Mouse (Mus musculus) gastrocnemius, postnatal 14 days (tissue): ENCODE measurements around the gene Vasn. TPM values are rescaled to one million over a fixed set of nuclear protein-coding genes. Genes with fewer than 3 reads are reported as not detected.

Experiments
- DNase-seq: peaks from one replicate; pipeline ENCODE4 v3.0.0; 2021; ENCODE audit warnings: mixed read lengths
- intact Hi-C: fragments of 180-260 bp; cut with DNase I; formaldehyde crosslinking; loops from one replicate; pipeline ENCODE4 v1.15.1; 2025; ENCODE audit warnings: low total_unique reads
- total RNA-seq, 2 experiments: library from RNA; stranded (reverse); gene quantifications; 2 replicates each; pipeline ENCODE4 v1.2.3; 2021

The Vasn gene
- total RNA-seq, 2 experiments from 2014 or later, result 7.6 to 8.4 TPM

DNA sequence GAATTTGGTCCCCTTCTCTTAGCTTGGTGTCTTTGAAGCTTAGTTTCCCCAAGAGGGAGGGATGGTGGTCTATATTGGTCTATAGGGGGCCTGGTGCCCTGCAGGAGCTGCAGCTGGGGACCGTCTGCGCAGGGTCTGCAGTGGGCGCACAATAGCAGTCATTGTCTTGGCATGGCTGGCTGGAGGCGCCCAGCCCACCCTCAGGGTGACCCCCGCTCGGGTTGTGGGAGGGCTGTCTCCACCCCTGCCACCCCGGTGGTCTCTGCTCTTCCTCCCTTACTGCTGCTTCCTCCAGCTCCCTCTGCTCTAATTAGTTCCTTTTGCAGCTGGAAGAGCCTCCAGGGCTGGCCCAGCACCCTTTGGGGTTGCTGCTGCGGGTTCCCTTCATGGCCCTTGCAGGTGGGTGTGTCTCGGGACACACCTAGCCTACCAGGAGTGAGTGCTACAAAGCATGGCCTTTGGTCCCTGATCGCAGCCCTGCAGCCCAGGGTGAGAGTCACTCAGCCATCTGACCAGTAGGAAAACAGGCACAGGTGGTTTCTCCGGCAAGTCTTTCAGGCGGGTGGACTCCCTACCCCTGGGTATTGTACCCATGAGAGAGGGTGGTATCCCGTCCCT, 34.1 kb upstream of the Vasn start:
- DNase-seq, result no peak
- intact Hi-C loops, result loop anchor here (2.0 to 10.0 kb wide), 4 partner anchors 39 to 291 kb away; no protein-coding TSS in a partner anchor

DNA sequence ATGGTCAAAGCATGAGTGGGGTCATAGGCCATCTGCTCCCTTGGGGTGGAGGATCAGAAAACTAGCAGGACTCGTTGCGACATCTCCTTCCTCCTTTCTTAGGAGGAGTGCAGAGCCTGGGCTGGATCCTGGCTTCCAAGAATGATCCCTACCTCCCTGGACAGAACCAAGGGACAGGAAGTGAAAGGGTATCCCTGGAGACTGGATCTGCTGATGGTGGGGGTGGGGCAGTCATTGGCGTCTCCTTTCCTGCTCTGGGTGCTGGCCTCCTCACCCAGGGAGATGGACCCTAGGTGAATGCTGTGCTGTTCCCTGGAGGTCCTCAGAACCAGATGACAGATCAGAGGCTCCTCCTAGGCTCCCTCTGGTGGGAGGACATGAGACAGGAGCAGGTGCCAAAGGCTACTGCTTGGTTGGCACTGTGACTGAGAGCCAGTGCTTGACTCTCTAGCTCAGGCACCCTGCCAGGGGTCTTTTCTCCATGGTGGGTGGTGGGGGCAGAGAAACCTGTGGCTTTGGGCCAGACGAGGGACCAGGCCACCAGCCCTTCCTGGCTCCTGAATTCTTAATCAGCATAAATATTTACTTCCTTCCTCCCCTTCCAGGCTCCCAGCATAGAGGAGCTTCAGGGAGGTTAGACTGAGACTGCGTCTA, 33.2 kb upstream of the Vasn start:
- intact Hi-C loops, result loop anchor here (2.0 to 10.0 kb wide), 4 partner anchors 40 to 292 kb away; no protein-coding TSS in a partner anchor
- DNase-seq, result peak; percentile 62

DNA sequence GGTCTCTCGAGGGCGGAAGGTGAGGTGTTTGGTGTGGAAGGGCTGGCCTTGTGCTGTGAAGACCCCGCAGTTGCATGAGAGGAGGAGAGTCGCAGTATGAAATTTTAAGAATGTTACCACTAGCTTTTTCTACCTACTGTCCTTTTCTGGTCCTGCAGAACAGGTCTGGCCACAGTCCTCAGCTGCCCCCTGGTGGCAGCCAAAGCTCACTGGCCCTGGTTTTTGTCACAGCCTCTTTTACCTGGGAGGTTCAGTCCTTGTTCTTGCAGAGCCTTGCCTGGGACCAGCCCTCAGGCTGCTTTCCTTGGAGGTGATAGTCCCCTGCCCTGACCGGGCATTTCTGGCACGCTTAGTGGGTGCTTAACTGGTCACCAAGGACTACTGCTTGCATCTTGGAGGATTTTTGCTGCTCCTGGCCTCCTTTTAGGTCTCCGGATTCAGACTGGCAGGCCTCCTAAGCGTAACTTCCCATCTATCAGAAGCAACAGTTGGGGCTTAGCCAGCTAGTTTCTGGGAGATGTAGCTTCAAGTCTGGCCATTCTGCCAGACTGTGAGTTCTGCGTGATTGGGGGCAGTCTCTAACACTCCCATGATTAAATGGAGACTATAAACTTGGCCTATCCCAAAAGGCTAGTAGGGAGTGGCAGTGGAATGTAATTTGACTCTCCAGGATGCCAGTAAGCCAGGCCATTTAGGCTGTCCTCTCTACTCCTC, 31.8 kb upstream of the Vasn start:
- intact Hi-C loops, result loop anchor here (2.0 to 10.0 kb wide), 4 partner anchors 41 to 293 kb away; no protein-coding TSS in a partner anchor
- DNase-seq, result peak; percentile 81

DNA sequence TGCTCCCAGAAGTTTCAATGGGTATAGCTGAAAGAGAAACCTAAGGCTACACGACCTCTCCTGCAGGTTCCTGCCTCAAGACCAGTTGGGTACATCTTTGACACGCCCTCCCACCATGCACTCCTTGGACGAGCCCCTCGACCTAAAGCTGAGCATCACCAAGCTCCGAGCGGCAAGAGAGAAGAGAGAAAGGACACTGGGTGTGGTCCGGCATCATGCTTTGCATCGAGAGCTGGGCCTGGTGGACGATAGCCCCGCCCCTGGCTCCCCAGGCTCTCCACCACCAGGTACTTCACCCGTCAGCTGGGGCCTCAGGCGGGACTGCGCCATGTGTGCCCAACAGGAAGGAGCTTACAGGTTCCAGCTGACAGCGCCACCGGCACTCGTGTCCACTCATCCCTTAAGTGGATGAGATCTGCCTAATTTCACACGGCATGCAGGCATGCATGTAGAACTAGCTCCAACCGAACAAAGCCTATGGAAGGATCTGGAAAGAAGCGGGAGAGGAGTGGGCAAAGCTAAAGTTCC, 31.1 kb upstream of the Vasn start:
- intact Hi-C loops, result loop anchor here (5.0 to 10.0 kb wide), 3 partner anchors 56 to 294 kb away; no protein-coding TSS in a partner anchor

DNA sequence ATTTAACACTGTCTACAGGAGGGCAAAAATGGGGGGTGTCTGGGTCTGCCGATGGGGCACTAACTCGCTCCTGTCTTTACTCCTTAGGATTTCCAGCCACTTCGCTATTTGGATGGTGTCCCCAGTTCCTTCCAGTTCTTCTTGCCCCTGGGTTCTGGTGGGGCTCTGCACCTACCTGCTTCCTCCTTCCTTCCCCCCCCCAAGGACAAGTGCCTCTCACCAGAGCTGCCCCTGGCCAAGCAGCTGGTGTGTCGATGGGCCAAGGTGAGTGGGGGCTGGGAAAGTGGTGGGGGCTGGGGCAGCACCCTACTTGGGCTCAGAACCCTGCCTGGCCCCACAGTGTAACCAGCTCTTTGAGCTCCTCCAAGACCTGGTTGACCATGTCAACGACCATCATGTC, 28.5 kb upstream of the Vasn start:
- DNase-seq, result no peak
- intact Hi-C loops, result no loop called here

More for the DNA sequence above, 31.1 kb upstream of the Vasn start:
- no peak for DNase-seq

DNA sequence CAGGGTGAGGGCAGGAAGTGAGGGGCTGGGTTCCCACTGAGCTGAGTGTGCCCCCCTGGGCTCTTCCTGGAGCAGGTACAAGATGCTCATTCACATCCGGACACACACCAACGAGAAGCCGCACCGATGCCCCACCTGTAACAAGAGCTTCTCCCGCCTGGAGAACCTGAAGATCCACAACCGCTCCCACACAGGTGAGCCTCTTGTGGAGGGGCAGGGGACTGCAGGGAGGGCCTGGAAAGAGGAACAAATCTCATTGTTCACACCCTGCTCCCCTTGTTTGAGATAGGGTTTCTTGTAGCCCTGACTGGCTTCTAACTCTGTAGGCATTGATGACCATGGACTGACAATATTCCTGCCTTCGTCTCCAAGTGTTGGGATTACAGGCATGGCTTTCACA, 28.1 kb upstream of the Vasn start:
- intact Hi-C loops, result no loop called here
- DNase-seq, result no peak

DNA sequence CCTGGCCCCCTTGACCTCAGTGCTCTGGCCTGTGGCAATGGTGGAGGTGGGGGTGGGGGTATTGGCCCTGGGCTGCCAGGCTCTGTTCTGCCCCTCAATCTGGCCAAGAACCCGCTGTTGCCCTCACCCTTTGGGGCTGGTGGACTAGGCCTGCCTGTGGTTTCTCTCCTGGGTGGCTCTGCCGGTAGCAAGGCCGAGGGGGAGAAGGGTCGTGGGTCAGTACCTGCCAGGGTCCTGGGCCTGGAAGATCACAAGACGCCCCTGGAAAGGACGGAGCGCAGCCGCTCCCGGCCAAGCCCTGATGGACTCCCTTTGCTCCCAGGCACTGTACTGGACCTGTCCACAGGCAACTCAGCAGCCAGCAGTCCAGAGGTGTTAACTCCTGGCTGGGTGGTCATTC, 26.0 kb upstream of the Vasn start:
- intact Hi-C loops, result no loop called here
- DNase-seq, result no peak

DNA sequence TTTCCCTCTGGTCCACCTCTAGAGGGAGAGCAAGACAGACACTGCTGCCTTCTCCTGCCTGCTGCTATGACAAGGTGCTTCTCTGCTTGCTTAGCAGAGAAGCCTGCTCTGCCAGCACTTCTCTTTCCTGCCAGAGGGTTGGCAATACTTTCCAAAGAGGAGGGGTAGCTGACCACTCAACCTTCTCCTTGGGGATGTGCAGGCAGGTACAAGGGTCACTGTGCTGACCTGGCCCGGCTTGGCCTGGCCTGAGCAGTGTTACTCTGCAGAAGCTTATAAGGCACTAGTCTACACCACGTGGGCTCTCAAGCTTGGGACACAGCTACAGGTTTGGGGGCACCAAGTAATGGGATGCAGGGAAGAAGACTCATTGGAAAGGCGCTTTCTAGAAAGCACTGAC, 25.1 kb upstream of the Vasn start:
- intact Hi-C loops, result no loop called here
- no peak for DNase-seq

DNA sequence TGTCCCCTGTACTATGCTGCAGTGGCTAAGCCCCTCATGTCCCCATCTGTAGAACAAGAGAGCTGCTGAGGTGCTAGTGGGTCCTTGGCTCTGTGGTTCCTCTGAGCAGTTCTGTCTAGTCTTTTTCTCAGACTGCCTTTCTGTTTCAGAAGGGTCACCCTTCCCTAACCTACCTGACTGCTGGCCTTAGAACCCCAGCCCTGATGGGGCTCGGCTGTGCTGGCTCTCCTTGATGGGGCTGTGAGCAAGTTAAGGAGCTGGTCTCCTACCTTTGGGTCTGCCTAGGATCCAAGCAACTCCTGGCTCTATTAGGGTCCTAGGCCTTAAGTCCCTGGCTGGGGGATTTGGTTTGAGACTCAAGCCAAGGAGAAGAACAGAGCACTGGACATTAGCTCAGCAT, 24.4 kb upstream of the Vasn start:
- intact Hi-C loops, result no loop called here
- DNase-seq, result no peak

DNA sequence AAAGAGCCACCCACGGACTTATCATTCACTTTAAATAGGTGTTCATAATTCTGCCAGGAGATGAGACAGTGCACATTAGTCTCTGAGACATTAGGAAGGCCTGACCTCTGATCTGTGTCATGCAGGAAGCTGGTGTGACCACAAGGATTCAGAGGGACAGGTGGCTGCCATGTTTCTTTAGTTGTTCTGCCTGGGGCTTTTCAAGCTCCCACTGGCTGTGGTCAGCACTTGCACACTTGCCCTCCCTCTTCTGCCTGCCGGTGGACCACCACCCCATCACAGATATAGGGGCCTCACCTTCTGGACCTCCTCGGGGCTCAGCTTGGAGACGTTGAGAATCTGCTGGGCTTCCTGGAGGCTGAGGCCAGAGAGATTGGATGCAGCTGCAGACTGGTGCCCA, 22.9 kb upstream of the Vasn start:
- no peak for DNase-seq
- intact Hi-C loops, result no loop called here

DNA sequence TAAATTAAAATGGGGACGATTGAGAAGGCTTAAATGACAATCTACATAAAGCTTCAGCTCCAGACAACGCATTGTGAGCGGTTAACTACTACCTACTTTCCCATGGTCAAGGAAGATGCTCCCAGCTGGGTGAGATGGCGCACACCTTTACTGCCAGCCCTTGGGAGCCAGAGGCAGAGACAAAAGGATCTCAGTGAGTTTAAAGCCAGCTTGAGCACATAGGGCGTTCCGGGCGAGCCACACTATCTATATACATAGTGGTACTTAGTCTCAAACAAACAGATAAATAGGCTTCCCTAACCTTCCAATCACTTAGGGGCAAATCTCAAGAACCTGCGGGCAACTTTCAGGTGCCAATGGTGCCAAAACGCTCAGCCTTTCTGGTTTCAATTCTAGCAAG, 15.7 kb upstream of the Vasn start:
- intact Hi-C loops, result no loop called here

DNA sequence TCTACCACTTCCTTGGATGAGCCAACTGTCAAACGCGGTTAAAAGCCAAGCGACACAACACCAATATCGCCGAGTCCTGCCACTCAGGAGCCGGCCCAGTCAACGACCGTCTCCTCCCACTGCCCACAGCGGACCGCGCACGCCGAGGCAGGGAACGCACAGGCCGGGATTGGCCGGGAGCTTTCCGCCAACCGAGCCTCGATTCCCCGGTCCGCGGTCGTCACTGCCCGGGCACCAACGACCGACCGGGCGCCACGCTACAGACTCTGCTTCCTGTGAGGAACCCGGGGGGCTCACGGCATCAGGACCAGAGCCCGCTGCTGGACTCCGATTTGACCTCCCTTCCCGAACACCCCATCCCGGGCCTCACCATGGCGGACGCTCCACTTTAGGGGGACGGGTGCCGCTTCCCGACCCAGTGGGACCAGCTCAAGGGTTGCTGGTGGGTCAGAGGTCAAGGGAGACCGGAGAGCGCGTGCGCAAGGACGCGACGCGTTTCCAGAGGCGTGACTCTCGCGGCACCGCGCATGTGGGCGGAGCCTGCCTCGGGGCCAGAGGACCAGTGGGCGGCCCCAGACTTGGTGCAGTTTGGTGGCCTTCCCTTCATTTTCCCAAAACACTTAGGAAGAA, 15.1 kb upstream of the Vasn start, which contains the start of gene Pam16:
Pam16 (minus strand) TSS at position 508 of the 630 bp plus-strand sequence.
- DNase-seq, result peak; percentile 93
- intact Hi-C loops, result no loop called here

More for the DNA sequence above, 15.7 kb upstream of the Vasn start:
- DNase-seq, result no peak

DNA sequence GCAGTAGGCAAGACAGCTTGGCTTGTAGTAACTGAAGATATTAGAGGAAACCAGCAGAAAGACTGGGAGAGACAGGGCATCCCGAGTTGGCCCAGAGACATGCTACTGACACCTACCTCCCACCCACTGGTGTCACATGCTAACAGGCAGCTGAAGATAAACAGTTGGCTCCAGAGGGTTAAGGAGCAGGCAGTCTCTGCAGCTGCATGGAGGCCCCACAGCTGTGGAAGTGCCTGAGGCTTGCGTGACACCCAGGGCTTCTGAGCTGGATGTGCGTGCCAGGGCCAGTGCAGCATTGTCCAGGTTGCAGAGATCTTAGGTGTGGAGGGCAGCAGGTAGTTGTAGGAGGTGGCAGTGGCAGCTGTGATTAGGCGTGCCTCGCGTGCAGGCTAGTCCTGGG, 12.6 kb upstream of the Vasn start:
- intact Hi-C loops, result no loop called here
- no peak for DNase-seq

DNA sequence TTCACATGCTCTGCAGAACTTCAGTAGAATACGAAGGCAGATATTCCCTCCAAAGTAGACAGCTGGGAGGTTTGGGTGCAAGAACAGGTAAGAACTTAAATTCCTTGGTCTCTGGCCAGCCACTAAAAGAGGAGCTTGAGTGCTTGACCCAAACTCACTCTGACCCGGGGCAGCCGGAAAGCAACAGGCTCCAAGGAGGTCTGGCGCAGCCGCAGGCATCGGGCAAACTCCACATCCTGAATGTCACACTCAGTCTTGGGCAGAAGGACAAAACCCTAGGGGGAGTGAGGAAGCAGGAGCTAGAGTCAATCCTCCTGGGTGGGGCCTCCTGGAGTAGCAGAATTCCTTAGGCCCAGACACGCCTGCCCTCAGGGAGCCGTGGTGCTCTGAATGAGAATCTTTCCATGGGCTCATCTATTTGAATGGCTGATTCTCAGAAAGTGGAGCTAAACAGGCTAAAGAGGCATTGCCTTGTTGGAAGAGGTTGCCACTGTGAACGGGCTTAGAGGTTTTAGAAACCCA, 10.8 kb upstream of the Vasn start:
- DNase-seq, result no peak
- intact Hi-C loops, result no loop called here

DNA sequence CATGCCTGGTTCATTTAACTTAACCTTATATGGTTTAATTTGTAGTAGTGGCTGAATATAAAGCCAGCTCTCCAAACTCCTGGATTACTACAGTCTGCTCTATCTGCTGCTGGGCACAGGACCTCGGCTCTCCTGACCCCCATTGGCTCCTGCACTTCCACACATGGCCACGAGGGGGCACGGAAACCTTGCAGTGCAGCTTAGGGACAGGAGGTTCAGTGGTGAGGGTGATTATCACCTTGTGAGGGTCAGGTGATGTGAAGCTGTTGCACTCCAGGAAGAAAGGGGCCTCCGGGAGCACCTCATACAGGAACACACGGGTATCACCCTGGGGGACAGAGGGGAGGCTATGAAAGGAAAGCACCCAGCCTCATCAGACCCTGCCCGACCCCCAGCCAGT, 9.8 kb upstream of the Vasn start:
- intact Hi-C loops, result loop anchor here (5.0 kb wide), 1 partner anchor 37 kb away; no protein-coding TSS in a partner anchor
- peak; percentile 86 for DNase-seq

DNA sequence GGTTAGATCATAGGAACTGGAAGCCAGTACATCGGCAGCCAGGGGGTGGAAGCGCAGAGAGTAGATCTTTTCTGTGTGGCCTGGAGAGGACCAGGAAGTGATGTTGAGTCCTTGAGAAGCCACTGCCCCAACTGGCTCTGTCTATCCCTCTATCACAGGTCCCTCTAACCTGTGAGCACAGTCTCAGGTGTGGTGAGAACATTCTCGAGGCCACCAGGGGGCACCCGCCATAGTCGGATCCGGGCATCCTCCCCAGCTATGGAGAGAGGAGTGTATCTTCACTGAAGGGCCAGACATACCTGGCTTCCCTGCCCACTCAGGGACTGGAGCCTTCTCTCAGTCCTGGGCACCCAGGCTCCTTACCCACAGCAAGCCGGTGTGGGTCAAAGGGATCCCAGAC, 7.7 kb upstream of the Vasn start:
- intact Hi-C loops, result loop anchor here (5.0 kb wide), 1 partner anchor 35 kb away; no protein-coding TSS in a partner anchor
- DNase-seq, result no peak

DNA sequence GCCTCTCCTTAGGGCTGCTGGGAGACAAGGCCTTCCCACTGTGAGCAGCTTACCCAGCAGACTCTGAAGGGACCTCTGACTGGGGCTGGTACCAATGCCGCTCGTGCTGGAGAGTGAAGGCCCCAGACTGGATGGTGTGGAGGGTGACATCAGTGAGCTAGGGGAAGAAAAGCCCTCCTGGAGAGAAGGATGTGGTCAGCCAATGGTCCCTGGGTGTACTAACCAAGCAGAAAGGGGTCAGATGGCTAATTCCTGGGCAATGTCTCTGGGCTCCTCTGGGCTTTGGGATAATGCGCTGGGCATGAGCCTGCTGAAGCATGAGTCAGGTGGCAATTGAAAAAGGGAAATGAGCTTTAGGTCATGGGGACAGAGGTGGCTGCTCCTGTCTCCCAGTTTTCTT, 6.1 kb upstream of the Vasn start:
- DNase-seq, result no peak
- intact Hi-C loops, result loop anchor here (5.0 kb wide), 1 partner anchor 34 kb away; no protein-coding TSS in a partner anchor

DNA sequence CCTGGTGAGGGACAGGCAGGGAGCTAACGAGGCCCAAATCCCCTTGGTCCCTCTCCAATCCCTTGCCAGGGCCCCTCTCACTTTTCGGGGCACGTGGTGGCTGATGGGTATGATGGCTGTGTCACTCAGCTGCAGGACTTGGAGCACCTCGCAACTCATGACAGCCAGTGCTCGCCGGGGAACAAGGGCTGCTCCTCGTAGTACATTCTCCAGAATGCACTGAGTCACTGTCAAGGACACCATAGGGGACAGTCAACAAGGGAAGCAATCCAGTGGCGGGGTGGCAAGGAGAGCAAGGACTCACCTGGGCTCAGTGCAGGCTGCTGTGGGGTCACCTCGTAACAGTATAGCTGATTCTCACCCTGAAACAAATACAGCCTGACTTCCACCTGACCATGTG, 5.1 kb upstream of the Vasn start:
- no peak for DNase-seq
- intact Hi-C loops, result loop anchor here (5.0 kb wide), 1 partner anchor 33 kb away; no protein-coding TSS in a partner anchor

DNA sequence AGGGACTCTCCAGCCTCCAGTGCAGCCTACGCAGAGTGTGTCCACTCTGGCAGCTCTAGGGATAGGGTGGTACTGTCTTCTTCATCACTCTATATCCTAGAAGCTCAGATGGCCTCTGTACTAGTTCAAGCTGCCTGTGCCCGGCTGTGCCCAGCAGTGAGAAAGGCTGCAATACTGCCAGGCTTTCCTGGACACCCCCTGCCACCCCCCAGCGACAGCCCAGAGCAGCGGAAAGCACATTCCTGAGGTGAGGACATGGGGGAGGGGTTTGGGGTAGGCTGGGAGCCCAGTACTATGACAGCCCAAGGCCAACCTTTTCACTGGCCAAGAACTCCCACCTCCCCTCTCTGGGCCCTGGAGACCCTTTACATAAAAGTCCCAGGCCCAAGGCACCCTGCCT, 4.0 kb upstream of the Vasn start:
- DNase-seq, result no peak
- intact Hi-C loops, result no loop called here
